Mouse (Mus musculus) ES-E14 (cell line): ENCODE data around the gene Atxn10.

Experiments
- CHD2 ChIP-seq: IDR thresholded peaks from 2 replicates; pipeline ENCODE4 v1.6.1; 2014; ENCODE audit warnings: mild to moderate bottlenecking, low read depth, low read length, inconsistent platforms
- HCFC1 ChIP-seq: IDR thresholded peaks from 2 replicates; pipeline ENCODE4 v1.6.1; 2012; ENCODE audit warnings: low read length, inconsistent platforms, borderline replicate concordance; ENCODE audit not compliant: insufficient read depth
- MAFK ChIP-seq: IDR thresholded peaks from 2 replicates; pipeline ENCODE4 v1.6.1; 2014; ENCODE audit warnings: mild to moderate bottlenecking, low read depth, low read length, inconsistent platforms; ENCODE audit not compliant: insufficient read depth
- ZNF384 ChIP-seq: IDR thresholded peaks from 2 replicates; pipeline ENCODE4 v1.6.1; 2012; ENCODE audit warnings: low read depth, low read length, inconsistent platforms

DNA sequence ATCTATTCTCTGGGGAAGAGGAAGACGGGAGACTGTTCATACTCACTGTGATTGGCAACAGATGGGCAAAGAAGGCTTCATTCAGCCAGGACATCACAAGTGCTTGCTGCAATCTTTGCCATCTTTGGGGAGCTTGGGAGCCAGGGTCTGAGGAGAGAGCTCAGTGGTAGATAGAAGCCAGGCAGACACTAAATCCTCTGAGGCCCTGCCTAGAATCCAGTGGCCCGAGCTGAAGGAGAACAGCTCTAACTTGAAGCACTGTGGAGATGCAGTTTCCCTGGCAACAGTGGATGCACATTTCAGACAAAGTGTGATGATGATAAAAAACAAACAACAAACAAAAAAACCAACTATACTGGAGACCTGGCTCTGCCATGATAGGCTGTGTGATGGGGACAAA is 40.1 kb upstream of the Atxn10 start:
- TF ChIP-seq HCFC1: no peak
- TF ChIP-seq MAFK: no peak
- no peak for TF ChIP-seq CHD2
- TF ChIP-seq ZNF384: no peak
